Mouse (Mus musculus): ENCODE results near the gene Runx2.
A peak's percentile ranks its signal among the peaks of the same experiment; 100 is the strongest.

Gene Runx2

DNA sequence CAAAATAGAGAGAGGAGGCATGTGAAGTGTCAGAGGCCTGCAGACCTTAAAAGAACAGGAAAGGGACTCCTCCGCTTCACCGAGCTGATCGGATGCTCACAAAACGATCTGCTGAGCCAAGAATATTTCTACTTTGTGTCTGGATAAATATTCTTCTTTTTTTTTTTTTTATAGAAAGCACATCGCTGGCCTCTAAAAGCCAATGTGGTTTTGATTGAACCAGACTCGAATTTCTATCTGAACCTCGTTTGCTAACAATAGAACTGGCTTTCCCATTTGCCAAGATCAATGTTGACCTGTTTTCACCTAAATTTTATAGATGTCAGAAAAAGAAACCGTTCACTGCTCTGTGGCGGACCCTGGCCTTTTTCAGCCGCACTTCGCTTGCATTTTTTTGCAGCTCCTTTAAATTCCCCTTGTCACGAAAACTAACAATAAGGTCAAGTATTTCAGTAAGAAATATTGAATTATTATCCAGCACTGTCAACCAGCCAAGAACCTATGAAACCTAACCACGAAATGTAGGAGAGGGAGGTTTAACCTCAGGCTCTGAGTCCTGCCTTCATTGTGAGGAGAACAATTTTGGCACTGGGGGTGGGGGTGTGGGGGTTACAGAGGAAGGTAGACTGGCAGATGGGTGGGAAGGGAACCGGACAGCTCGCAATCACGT is 222.4 kb downstream of the Runx2 start:
- DNase-seq (ENCODE audit: inconsistent ontology term): peak; percentile 61

DNA sequence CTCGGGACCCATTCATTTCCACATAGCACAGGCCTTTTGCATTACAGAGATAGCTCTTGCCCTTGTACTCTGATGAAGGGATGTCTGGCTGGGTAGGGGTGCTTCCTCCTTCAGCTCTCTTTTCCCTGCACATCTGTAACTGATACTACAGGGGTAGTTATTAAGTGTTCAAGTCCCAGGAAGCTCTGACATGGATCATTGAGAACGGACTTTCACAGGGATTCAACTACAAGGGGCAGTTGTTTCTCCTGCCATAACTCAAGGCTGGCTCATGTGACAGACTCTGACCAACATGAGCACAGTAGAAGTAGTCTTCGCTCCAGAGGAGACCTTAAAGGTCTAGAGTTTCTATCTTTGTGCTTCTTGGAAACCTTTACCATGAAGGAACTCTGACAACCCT is 226.1 kb downstream of the Runx2 start:
- no peak for DNase-seq (ENCODE audit: inconsistent ontology term)

DNA sequence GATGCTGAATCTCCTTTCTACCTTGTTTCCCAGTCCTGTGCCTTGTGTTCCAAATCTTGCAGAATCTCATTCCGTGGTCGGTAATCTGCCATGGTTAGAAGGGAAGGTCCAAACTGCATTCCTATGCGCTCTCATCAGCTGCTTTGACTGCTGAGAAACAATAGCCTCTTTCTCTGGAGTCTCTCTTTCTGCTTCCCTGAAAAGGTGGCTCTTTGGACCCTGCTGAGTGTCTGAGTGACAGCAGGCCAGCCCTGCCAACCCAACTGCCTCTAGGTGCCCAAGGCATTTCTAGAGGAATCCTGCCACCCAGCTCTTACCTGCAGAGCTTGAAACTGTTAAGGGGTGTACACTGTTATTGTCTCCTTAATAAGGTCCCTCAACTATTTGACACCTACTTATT is 226.6 kb downstream of the Runx2 start:
- peak; percentile 92 for DNase-seq (ENCODE audit: inconsistent ontology term)

DNA sequence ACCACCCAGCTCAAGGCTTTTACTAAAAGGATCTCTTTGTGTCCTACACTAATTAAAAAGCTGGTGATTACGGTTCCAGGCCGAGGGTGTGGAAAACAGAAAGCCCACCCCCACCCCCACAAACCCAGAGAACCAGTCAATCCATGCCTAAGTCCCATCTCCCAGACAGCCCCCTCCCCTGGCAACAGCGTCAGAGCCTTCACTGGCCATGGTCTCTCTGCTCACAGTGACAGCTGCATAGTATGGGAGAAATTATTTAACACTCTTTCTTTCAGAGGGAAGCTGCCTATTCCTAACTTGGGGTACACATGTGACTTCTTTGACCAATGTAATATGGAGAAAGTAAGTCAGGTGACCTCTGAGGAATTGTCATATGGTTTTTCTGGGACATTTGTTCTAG is 228.4 kb downstream of the Runx2 start:
- no peak for DNase-seq (ENCODE audit: inconsistent ontology term)

DNA sequence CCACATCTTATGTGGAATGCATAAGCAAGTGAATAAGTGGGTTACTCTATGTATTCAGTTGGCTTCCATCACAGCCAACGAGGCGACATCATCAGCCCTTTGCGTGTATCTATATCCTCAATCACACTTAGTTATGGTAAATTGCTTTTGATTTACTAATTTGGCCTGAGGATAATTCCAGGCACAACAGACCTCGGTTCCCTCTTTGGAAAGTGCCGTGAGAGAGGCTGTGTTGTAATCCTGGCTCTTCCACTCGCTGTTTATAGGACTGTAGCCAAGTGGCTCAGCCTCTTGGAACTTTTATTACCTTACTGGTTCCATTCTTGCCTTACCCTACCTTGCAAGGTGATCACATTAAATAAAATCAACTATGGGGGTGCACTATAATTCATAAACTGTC is 229.8 kb downstream of the Runx2 start:
- peak; percentile 54 for DNase-seq (ENCODE audit: inconsistent ontology term)

DNA sequence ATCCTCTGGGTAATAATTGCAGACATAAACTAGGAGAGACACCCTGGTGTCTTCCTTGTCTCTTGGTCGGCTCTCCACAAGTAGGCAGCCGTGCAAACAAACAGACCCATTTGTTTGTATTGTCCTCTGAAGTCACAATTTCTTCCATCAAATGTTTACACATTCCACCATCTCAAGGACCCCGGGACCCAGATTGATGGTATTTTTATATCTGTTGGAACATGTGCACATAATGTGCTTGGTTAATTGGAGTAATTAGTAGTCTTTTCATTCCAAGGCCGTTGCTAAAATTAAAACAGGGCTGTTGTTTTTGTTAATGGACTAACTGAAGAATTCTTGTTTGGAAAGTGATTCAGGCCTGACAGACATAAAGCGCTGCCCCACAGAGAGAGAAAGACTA is 236.8 kb downstream of the Runx2 start:
- DNase-seq (ENCODE audit: inconsistent ontology term): peak; percentile 66

DNA sequence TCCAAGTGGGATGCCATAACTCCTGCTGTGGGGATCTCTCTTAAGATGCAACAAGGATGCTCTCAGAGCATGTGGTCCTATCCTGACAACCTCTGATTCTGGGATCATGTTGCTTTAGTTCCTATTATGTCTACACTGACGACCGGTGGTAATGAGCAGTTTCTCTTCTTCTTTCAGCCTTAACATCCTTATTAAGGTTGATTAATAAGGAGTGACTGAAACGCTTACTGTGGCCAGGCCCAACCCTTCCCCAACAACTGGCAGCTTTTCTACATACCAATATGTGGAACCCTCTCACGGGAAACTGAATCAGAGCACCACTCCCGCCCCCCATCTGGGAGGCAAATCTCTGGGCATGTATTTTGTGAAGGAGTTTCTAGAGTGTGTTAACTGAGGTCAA is 243.7 kb downstream of the Runx2 start:
- peak; percentile 69 for DNase-seq (ENCODE audit: inconsistent ontology term)

DNA sequence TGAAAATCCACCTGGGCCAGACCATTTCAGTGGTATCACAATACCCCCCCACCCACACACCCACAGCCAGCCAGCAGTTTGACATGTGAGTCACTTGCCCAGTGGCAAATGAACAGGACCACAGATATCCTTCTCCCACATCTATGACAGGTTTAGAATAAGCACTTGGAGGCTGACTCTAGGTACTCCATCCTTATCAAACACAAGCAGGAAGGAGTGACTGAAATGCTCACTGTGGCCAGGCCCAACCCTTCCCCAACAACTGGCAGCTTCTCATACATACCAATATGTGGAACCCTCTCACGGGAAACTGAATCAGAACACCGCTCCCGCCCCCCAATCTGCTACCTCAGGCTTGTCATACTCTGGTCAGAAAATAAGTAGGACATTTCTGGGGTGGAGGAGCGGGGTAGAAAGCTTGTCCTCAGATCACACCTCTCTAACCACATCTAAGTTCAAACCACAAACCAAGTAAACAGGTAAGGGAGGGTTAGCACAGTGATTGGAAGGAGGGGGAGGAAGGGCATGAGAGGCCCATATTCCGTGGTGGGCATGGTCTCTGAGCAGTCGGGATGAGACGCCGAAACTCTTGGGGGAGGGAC is 245.5 kb downstream of the Runx2 start:
- DNase-seq (ENCODE audit: inconsistent ontology term): no peak

DNA sequence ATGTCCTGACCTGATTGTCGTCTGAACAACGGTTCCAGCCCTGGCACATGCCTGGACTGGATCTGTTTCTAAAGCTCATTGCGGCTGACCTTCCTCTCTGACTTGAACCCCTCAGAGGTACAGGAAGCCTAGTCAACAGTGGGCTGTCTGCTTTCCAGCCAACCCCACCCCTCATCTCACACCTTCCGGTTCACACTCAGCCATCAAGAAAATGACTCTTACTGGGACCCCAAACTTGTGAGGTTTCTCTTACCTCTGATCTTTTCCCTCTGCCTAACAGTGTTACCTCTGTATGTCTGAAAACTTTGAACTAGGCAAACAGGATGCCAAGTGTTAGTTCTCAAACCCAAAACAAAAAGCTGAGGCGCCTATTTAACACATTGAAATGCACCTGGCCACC is 247.6 kb downstream of the Runx2 start:
- DNase-seq (ENCODE audit: inconsistent ontology term): no peak

DNA sequence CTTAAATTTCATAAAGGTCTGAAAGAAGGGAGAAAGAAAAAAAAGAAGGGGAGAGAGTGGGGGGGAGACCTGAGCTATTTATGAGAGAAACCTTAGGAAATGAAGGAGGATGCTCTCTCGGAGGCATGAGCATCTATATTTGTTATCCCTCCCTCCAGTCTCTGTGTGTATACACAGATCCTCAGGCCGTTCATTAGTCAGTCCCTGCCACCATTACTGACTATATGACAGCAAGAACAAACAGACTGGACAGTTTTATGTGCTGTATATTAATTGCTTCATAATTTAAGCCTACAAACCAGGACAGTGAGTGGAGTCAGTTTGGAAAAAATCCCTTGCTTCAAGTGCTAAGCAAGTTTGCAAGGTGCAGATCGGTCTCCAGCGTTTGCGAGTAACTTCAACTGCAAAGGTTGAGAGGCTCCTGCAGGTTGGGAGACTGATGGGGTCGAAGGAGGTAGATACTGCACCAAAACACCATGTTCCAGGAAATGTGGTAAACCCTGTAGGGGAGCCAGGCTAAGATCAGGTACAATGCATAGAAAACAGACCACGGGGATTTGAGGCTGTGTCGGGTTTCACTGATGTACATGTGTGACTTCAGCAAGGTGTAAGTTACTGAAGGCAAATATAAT is 248.6 kb downstream of the Runx2 start:
- no peak for DNase-seq (ENCODE audit: inconsistent ontology term)

DNA sequence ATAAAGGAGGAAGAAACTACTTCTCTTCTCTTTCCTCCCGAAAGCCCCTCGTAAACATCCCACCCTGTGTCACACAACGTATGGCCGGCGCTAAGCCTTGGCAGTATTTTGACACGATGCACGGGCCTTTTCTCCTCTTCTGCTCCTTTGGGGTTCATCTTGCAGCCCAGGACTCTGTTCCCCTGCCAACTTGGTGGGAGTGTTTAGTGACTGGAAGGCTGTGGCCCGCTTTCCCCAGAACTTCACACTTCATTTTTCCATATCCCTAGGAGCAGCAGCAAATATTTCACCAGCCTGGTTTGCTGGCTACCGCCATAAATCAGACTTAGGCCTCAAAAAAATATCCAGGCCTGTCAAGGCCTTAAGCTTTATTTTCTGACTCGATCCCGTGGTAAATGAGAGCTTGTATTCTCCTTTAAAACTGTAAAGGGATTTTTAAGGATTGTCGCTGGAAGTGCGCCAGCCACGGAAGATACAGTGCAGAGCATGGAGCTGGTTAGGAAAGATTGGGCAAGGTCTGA is 249.2 kb downstream of the Runx2 start:
- DNase-seq (ENCODE audit: inconsistent ontology term): no peak

DNA sequence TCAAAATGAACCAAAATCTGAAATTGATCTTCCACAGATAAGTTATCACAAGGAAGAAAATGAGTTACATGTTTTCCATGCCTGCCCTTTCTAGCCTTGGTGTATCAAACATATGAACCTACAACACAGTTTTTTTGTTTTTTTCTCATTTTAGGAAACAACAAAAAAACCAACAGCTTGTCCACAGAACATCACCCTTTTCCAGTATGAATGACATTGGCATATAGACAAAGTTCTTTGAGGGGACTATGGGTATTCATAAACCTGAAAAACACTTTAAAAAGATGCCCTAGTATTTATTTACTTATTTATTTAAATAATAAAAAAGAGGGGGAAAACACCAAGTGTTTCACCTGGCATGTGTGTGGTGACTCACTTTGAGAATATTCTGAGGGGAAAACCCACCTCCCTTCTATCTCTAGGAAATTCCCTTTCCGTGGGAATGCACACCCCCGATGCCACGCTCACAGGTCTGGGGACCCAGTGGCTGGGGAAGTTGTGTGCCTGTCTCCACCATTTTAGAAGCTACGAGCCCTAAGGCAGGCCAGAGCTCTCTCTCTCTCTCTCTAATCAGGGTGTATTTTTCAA is 249.9 kb downstream of the Runx2 start:
- DNase-seq (ENCODE audit: inconsistent ontology term): no peak

DNA sequence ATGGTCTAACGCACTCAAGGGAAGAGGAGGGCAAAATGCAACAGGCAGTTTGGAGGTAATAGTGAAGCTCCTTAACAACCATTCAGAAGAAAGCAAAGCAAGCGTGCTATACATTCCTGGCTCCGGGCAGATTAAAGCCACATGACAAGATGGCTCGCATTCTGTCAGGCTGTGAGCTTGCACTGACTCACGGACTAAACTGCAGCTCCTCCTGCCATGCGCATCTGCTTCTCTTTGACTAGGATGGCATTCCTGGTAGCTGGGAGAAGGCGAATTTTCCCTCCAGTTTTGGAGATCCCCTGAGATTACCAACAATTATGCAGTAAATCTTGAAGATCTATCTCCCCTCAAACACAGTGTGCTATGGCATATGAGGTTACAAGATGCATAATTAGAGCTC is 254.6 kb downstream of the Runx2 start:
- no peak for DNase-seq (ENCODE audit: inconsistent ontology term)

DNA sequence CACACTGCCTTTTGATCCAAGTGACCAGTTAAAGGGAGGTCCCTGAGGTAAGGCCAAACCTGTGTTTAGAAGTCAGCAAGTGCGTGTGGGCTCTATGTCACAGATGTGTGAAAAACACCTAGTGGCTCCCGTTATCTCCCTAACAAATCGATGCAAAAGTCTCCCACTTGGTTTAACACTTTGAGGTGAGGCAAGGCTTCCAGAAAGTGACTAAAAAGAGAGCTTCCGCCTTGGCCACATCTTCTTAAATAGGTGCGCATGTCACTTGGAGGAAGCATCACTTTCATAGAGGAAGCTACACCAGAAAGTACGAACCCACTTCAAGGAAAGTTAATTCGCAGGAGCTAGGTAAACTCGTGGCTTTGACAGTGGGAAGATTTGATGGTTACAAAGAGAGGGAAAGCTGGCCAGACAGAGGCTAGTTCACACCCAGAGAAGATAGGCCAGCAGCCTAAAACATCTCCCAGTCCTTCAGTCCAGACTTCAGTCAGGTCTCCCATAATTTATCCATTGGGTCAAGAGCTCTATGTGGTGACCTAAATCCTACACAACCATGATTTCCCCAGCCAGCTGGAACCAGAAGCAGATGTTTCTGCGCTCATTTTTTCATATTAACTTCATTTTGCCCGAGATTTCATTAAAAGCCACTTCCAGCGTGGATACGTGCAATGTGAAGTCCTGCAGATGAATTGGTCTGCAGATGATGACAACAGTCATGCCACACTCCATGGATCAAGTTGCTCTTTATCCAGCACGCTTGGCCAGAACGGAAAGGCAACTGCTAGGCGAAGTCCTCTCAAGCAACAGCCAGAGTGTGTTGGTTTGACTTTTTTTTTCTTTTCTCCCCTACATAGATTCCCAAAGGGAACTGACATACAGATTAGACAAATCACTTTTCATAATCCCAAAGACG is 257.1 kb downstream of the Runx2 start:
- DNase-seq (ENCODE audit: inconsistent ontology term): no peak

DNA sequence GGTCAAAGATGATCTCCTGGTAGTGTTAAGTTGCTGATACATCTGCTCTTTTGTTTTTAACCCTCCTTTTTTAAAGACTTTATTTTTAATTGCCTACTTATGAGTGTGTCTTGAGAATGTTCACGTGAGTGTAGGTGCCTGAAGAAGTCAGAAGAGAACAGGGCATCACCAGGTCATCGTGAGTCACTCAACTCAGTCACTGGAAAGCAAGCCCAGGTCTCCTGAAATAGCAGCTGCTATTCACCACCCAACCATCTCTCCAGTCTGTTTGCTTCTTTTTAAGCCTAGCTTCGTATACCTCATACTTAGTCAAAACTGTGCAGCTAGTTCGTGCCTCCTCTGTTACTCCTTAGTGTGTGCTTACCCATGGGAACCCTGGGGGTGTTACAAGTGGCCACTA is 259.7 kb downstream of the Runx2 start:
- DNase-seq (ENCODE audit: inconsistent ontology term): no peak

DNA sequence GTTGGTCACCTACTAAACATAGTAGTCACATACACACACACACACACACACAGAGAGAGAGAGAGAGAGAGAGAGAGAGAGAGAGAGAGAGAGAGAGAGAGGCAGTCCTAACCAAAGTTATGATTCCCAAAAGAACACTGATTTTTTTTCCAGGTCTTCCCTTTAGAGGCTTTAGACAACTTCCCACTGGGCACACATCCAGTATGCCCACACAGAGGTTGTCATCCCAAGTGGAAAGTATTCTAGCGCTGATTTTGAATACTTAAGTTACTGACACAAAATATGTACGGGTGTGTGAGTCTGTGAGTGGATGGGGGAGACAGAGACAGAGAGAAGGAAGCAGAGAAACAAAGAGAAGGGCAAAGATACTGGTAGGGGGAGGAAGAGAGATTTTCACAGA is 265.0 kb downstream of the Runx2 start:
- no peak for DNase-seq (ENCODE audit: inconsistent ontology term)

DNA sequence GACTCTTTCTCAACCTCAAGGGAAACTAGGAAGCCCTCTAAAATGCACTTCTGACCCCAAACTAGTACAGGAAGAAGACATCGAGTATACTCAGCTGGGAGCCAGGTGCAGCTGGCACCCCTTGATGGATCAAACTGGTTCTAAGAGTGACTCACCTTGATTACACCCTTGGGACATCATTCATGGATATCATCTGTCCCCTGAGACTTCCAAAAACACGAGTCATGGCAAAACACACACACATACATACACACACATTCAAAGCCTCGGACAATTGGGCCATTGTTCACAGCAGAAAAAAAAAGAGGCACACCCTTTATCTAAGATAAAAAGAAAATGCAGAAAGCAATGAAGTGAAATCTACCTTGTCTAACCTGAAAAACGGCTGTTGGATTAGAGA is 266.7 kb downstream of the Runx2 start:
- DNase-seq (ENCODE audit: inconsistent ontology term): no peak

DNA sequence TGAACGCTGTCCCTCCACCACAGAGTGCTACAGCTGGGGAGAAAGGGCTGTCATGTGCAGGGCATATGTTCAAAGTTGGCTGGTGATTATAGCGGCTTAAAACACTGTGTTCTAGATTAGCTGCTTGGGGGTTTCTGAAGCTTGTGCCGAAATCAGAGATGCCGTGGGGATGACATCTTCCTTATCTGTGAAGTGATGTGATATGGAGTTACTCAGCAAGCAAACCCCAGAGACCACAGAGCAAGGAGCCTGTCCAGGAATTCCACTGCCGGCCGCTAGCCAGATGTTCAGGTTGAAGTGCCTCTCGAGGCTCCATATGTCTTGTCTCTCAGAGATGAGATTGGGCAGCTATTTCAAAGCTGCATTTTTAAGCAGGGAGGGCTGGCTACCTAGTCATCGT is 267.8 kb downstream of the Runx2 start:
- no peak for DNase-seq (ENCODE audit: inconsistent ontology term)

DNA sequence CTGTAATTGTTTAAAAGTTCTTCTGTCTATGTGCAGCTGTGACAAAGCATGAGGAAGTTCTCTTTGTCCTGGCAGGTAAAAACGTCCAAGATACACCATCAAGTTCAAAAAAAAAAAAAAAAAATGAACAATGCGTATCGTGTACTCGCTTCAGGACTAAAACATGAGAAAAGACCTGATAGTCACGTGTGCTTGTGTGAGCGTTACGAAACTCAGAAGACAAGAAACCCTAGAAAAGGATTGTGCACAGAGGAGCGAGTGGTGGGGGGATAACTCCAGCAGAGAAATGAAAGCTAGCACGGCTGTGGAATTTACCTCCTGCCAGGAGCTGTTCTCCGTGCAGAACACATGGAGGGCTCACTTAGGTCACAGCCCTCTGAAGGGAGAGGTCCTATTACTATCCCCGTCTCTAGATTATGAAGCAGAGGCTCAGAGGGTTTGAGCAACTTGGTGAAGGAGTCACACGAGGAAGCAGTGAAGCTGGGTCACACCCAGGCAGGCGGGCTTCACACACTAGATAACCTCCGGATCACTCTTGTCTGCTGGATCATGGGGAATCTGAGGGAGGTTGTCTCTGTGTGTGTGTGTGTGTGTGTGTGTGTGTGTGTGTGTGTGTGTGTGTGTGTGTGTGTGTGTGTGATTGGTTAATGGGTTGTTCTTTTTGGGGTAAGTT is 269.3 kb downstream of the Runx2 start:
- DNase-seq (ENCODE audit: inconsistent ontology term): no peak

DNA sequence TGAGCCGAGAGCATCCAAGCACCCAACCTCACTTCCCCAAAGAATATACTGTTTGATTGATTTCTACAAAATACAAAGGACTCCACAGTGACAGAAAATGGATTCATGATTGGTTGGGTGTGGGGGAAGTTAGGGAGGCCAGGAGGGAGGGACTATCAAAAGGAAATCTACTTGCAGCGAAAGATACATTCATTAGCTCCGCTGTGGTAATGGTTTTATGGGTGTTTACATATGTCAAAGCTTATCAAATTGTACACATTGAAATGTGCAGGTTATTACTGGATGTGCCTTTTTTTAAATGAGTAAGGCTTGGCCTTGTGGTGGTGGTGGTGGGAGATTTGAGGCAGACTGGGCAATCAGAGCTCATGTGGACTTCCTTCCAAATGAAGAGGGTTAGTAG is 271.9 kb downstream of the Runx2 start:
- DNase-seq (ENCODE audit: inconsistent ontology term): no peak

DNA sequence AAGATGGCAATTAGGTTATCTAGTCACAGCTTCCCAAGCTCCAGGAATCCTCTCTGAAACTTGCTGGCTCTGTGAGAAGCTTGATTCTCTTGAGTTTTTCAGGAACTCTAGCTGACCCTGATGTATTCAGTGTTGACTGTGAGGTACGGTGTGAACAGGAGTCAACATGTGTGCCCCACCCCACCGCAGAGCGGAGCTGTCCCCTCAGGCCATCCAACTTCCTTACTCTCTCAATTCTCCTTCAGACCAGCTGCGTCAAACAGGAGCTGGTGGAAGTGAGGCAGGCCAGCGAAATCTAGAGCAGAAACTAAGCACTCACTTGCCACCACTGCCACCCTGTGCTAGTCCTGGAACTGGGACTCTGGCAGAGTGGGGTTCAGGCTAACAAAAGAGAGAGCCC is 273.9 kb downstream of the Runx2 start:
- DNase-seq (ENCODE audit: inconsistent ontology term): no peak
